Mouse (Mus musculus) erythroblast, embryonic 14.5 days (primary cell): Measurements from ENCODE around the gene Alms1. TPM values are rescaled to one million over a fixed set of nuclear protein-coding genes. Genes with fewer than 3 reads are reported as not detected.

Experiments
- polyA plus RNA-seq: library from polyadenylated mRNA; stranded (reverse); fragments of >175 nt; gene quantifications from 2 replicates; pipeline ENCODE4 v1.2.3, GENCODE M21; 2012

Alms1 gene
- polyA plus RNA-seq, 1 experiment, result 0.07 TPM

Other genes starting within 250 kb of the Alms1 start
- gene Rab11fip5, start 212.9 kb upstream of the Alms1 start, polyA plus RNA-seq, result 0.01 and 0.03 TPM in 2 replicates
- not detected in 2 replicates for gene Noto, start 163.6 kb upstream of the Alms1 start, polyA plus RNA-seq
- 0.37 and 0.47 TPM in 2 replicates for gene Smyd5, start 155.5 kb upstream of the Alms1 start, polyA plus RNA-seq
- gene Cct7, start 136.0 kb upstream of the Alms1 start, polyA plus RNA-seq, result 3.4 and 5.0 TPM in 2 replicates
- gene Pradc1, start 135.6 kb upstream of the Alms1 start, polyA plus RNA-seq, result 3.6 and 4.2 TPM in 2 replicates
- gene Fbxo41, start 84.5 kb upstream of the Alms1 start, polyA plus RNA-seq, result not detected in 2 replicates
- 0.06 TPM in 1 of 2 replicates, not detected in the other for gene Egr4, start 73.9 kb upstream of the Alms1 start, polyA plus RNA-seq
- not detected in 2 replicates for gene Nat8f7, start 125.7 kb downstream of the Alms1 start, polyA plus RNA-seq
- gene Nat8f3, start 178.2 kb downstream of the Alms1 start, polyA plus RNA-seq, result not detected in 2 replicates
- not detected in 2 replicates for gene Nat8f6, start 233.4 kb downstream of the Alms1 start, polyA plus RNA-seq
- gene Nat8f5, start 233.4 kb downstream of the Alms1 start, polyA plus RNA-seq, result not detected in 2 replicates
- gene Nat8, start 244.6 kb downstream of the Alms1 start, polyA plus RNA-seq, result not detected in 2 replicates